Mouse (Mus musculus) embryonic fibroblast, embryonic 13.5 days (primary cell): Measurements from ENCODE around the gene Nlgn3.

Experiments used
- CTCF ChIP-seq: IDR thresholded peaks from 2 replicates; pipeline ENCODE4 v1.5.1; 2011; ENCODE audit warnings: mild to moderate bottlenecking, control low read depth, low read length, moderate library complexity, borderline replicate concordance; ENCODE audit not compliant: insufficient read depth
- POLR2A ChIP-seq: IDR thresholded peaks from 2 replicates; pipeline ENCODE4 v1.6.1; 2011; ENCODE audit warnings: low read depth, mild to moderate bottlenecking, control low read depth, low read length, moderate library complexity

DNA sequence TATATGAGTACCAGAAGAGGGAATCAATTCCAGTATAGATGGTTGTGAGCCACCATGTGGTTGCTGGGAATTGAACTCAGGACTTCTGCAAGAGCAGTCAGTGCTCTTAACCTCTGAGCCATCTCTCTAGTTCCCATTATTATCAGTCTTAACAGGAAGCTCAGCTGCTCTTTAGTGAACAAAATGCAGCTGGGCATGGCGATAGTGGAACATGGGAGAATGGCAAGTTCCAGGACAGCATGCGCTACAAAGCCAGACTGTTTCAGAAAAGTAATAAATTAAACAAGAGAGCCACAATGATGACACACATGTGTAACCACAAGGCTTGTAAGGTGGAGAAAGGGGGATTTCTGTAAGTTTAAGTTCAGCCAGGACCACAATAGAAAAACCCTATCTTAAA is 46.5 kb downstream of the Nlgn3 start:
- no peak for TF ChIP-seq POLR2A
- no peak for TF ChIP-seq CTCF
